Mouse (Mus musculus) CH12.LX (cell line): ENCODE measurements at regions not wholly inside any gene's neighbourhood (a gene's known extent, or its start where the extent isn't known, plus 50 kb on each side); places are given as distances from the start of the nearest gene placed in this dataset.

Experiments
- POLR2AphosphoS2 ChIP-seq: IDR thresholded peaks from 2 replicates; pipeline ENCODE4 v1.6.1; 2011; ENCODE audit warnings: low read depth, low read length, improper control_type of control experiment
- RAD21 ChIP-seq: IDR thresholded peaks from 2 replicates; pipeline ENCODE4 v1.6.1; 2011; ENCODE audit warnings: low read depth, mild to moderate bottlenecking, low read length, improper control_type of control experiment, moderate library complexity

DNA sequence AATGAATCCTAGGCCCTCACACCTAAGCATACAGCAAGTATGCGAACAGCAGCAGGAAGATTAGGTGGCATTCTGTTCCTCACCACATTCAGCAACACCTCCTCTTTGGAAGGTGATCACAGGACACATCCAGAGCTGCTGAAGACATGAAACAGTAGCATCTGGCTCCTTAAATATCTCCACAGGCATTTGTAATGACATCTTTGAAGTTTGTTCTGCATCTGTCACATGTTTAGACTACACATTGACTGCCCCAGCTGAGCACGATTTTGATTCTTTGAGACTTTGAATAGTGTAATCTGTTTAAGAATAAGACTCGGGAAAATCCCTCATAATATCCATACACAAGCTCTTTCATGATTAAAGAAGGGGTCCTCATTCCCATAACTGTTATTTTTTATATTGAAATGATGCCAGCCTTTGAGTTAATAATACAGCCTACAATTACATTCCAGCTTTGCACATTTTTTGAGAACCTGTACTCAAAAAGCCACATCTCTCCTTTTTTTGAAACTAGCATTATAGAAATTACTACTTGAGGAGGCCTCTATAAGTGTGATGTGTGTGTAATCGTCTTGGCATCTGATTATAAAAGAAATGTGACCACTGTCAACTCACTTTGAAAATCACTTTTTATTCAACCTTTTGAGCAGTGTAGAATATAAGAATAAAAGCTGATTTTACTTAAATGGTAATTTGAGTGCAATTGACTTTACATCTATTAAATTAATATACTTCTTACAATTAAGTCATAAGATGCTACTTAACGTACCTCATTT lies 647.7 kb upstream of the Arrdc3 start:
- TF ChIP-seq POLR2AphosphoS2 = no peak
- TF ChIP-seq RAD21 = no peak
